Mouse (Mus musculus): ENCODE results near the gene Prss53. TPM values are rescaled to one million over a fixed set of nuclear protein-coding genes. Genes with fewer than 3 reads are reported as not detected.
"Not testable (repeated sequence)": the region's sequence is repeated elsewhere in the genome, so short reads cannot be mapped to it uniquely, and the experiment has no call there.

The Prss53 gene
- polyA plus RNA-seq, 1 experiment from 2014 or later = 0.40 TPM

DNA sequence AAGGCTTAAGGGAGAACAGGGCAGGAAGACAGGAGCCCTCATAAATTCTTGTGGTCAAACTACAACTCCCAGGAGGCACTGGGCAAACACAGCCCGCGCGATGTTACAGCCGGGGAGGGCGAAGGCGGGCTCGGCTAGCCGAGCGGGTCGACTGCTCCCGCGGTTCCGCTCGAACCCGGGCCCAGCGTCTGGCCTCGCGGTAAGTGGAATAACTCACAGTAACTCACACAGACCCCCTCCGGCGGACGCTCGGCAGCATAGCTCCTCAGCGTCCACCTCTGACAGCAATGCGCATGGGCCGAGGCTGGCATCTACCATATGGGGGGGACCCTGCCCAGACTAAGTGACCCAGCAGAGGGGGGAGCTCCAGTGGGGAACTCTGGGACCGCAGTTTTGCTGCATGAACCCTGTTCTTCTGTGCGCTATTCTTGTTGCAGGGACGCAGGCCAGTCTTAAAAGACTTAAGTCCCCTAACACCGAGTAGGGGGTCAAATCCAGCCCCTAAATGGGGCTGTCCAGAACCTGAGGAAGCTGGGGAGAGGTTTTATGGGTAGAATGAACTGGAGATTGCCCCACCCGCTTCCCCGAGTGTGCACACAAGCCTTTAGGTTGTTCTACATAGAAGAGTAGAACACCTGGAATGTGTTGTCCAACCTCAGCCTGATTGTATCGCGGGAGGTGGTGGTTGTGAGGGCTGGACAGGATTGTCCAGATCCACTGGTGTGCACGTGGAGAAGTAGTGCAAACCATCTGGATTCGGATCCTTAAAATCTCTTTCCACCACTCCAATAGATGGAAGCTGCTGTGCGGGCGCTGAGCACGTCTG, 13.4 kb upstream of the Prss53 start, which contains the start of gene Bckdk:
Bckdk (plus strand) TSS at position 112 of the 826 bp plus-strand sequence.
- Histone ChIP-seq H3K4me2 (peak within 1 kb of the TSS; percentile 97), H3K4me3 (ENCODE audit: low read depth, low read length) (peak within 1 kb of the TSS; percentile 86), H3K9me3 (ENCODE audit: control insufficient read depth, low read length) (no peaks in the 10 kb centered on the region), H3K9ac (ENCODE audit: low read depth, low read length) (peak within 1 kb of the TSS; percentile 96), H3K27ac (ENCODE audit: low read depth, low read length) (peak within 1 kb of the TSS; percentile 83), H3K36me3 (ENCODE audit: control insufficient read depth, insufficient read depth, low read length) (peaks cover 37% of the 10 kb centered on the region), H3K27me3 (replicated peaks; ENCODE audit: control insufficient read depth, insufficient read depth, low read length) (no peaks in the 10 kb centered on the region), H3K4me1 (replicated peaks; ENCODE audit: control insufficient read depth, insufficient read depth, low read length) (peaks cover 25% of the 10 kb centered on the region)
- WGBS = 8% methylated on average over 38 of the region's 38 CpGs
- DNase-seq (ENCODE audit: low spot score) (peak; percentile 83), ATAC-seq (replicated peaks; ENCODE audit: low FRiP score) (peak; percentile 86)

DNA sequence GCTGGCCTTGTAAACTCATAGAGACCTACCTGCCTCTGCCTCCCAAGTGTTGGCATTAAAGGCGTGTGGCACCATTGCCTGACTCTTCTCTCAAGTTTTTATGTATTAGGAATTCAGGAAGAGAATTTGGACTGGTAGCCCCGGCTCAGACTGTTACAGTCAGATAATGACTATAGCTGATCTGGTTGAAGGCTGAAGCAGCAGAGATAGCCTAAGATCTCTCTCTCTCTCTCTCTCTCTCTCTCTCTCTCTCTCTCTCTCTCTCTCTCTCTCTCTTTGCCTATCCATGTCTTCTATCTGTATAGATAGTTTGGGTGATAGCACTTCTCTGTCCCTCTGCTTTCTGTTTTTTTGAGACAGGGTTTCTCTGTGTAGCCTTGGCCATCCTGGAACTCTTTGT, 11.0 kb upstream of the Prss53 start:
- no peak overlapping the region for H3K27ac ChIP-seq (ENCODE audit: low read depth, low read length)
- H3K9me3 ChIP-seq (ENCODE audit: control insufficient read depth, low read length) = no peaks in the 10 kb centered on the region
- peaks cover 14% of the 10 kb centered on the region for H3K36me3 ChIP-seq (ENCODE audit: control insufficient read depth, insufficient read depth, low read length)
- DNase-seq (ENCODE audit: low spot score) (no peak), ATAC-seq (replicated peaks; ENCODE audit: low FRiP score) (no peak)
- WGBS = 49% methylated on average over 2 of the region's 2 CpGs
- no peak overlapping the region for H3K4me2 ChIP-seq
- no peaks in the 10 kb centered on the region for H3K27me3 ChIP-seq (replicated peaks; ENCODE audit: control insufficient read depth, insufficient read depth, low read length)
- no peak overlapping the region for H3K9ac ChIP-seq (ENCODE audit: low read depth, low read length)
- peaks cover 29% of the 10 kb centered on the region for H3K4me1 ChIP-seq (replicated peaks; ENCODE audit: control insufficient read depth, insufficient read depth, low read length)
- H3K4me3 ChIP-seq (ENCODE audit: low read depth, low read length) = no peak overlapping the region

DNA sequence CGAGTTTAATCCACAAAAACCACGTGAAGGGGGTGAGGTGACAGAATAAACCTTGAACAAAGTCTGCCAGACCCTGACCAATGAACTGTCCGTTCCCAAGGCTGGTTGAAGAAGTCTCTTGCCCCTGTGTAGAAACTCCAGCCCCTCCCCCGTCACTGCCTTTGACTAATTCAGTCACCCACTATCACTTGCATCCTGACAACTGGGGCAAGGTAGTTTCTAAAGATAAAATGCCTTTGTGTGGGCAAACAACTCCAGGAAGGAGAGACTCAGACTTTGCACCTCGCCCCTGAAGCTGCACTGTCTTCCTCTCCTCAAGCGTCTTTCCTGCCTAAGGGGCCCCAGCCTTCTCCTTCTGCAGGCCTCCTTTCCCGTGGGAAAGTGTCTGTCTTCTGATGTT, 9.2 kb upstream of the Prss53 start:
- H3K4me1 ChIP-seq (replicated peaks; ENCODE audit: control insufficient read depth, insufficient read depth, low read length) = peaks cover 29% of the 10 kb centered on the region

DNA sequence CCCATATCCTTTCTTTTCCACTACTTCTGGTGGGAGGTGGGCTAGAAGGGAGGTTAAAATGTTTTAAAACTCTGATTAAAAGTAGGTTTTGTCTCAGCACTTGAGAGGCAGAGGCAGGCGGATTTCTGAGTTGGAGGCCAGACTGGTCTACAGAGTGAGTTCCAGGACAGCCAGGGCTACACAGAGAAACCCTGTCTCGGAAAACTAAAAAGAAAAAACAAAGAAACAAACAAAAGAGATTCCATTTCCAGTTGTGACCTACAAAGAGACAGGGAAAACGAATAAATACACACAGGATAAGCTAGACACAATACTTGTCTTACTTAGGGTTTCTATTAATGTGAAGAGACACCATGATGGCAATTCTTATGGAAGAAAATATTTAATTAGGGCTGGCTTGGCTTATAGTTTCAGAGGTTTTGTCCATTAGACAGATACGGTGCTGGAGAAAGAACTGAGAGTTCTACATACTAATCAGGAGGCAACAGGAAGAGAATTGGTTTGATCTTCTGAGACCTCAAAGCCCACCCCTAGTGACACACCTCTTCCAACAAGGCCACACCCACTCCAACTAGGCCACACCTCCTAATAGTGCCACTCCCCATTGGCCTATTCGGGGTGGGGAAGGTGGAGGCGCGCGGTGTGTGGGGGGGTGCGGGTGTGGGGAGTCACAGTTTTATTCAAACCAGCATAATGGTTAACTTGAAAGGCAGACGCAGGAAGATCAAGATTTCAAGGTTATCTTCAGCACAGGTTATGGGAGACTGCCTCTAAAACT, 7.6 kb upstream of the Prss53 start:
- WGBS = 29% methylated on average over 10 of the region's 10 CpGs
- peak overlapping the region; percentile 46 for H3K4me2 ChIP-seq
- no peaks in the 10 kb centered on the region for H3K27me3 ChIP-seq (replicated peaks; ENCODE audit: control insufficient read depth, insufficient read depth, low read length)
- H3K9me3 ChIP-seq (ENCODE audit: control insufficient read depth, low read length) = no peaks in the 10 kb centered on the region
- ATAC-seq (replicated peaks; ENCODE audit: low FRiP score) (peak; percentile 42), DNase-seq (ENCODE audit: low spot score) (no peak)
- peaks cover 28% of the 10 kb centered on the region for H3K4me1 ChIP-seq (replicated peaks; ENCODE audit: control insufficient read depth, insufficient read depth, low read length)
- H3K27ac ChIP-seq (ENCODE audit: low read depth, low read length) = peak overlapping the region; percentile 62; the same call in 1 of the 2 replicates
- H3K36me3 ChIP-seq (ENCODE audit: control insufficient read depth, insufficient read depth, low read length) = no peaks in the 10 kb centered on the region; the same call in 1 of the 2 replicates
- H3K4me3 ChIP-seq (ENCODE audit: low read depth, low read length) = no peak overlapping the region
- H3K9ac ChIP-seq (ENCODE audit: low read depth, low read length) = no peak overlapping the region

More for the DNA sequence above, 9.2 kb upstream of the Prss53 start:
- Histone ChIP-seq H3K9me3 (ENCODE audit: control insufficient read depth, low read length) (no peaks in the 10 kb centered on the region), H3K4me3 (ENCODE audit: low read depth, low read length) (no peak overlapping the region), H3K27ac (ENCODE audit: low read depth, low read length) (peak overlapping the region; percentile 62), H3K4me2 (peak overlapping the region; percentile 46), H3K9ac (ENCODE audit: low read depth, low read length) (0 out of 2 replicates have a peak overlapping the region, but pooled peaks have one; percentile 3), H3K36me3 (ENCODE audit: control insufficient read depth, insufficient read depth, low read length) (no peaks in the 10 kb centered on the region; the same call in 1 of the 2 replicates), H3K27me3 (replicated peaks; ENCODE audit: control insufficient read depth, insufficient read depth, low read length) (no peaks in the 10 kb centered on the region)
- DNase-seq (ENCODE audit: low spot score) = no peak
- no peak for ATAC-seq (replicated peaks; ENCODE audit: low FRiP score)
- 16% methylated on average over 7 of the region's 7 CpGs for WGBS

DNA sequence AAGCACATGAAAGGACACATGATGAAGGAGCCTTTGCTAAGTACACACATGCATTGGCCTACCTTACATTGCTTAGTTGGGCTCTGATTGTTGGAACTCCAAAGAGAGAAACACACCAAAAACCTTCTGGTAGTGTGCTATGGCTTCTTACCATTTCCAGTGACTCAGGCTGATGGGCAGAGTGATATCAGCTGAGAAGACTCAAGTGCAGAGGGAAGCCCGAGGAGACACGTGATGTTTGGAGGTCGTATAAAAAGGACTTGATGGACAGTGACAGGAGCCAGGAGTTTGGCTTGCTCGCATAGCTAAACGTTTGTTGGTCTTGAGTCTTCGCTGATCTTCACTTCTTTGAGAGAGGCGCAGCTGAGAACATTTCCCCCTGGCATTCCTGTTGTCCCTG, 6.8 kb upstream of the Prss53 start:
- peaks cover 28% of the 10 kb centered on the region for H3K4me1 ChIP-seq (replicated peaks; ENCODE audit: control insufficient read depth, insufficient read depth, low read length)
- no peak overlapping the region for H3K27ac ChIP-seq (ENCODE audit: low read depth, low read length)
- H3K9me3 ChIP-seq (ENCODE audit: control insufficient read depth, low read length) = no peaks in the 10 kb centered on the region
- ATAC-seq (replicated peaks; ENCODE audit: low FRiP score) (no peak), DNase-seq (ENCODE audit: low spot score) (no peak)
- H3K36me3 ChIP-seq (ENCODE audit: control insufficient read depth, insufficient read depth, low read length) = peaks cover 5% of the 10 kb centered on the region; the same call in 1 of the 2 replicates
- no peak overlapping the region for H3K4me2 ChIP-seq
- no peak overlapping the region for H3K9ac ChIP-seq (ENCODE audit: low read depth, low read length)
- WGBS = 79% methylated on average over 7 of the region's 7 CpGs
- no peaks in the 10 kb centered on the region for H3K27me3 ChIP-seq (replicated peaks; ENCODE audit: control insufficient read depth, insufficient read depth, low read length)
- no peak overlapping the region for H3K4me3 ChIP-seq (ENCODE audit: low read depth, low read length)

- no peak for ATAC-seq (replicated peaks; ENCODE audit: low FRiP score)
Measured at GRCm38 (mm10) chr7:127896384-127896783, 5.6 kb upstream of the Prss53 start.

GRCm38 (mm10) chr7:127895891-127896290, 5.1 kb upstream of the Prss53 start:
- not testable (repeated sequence) for ATAC-seq (replicated peaks; ENCODE audit: low FRiP score)
- peak overlapping the region; percentile 14; the same call in 1 of the 2 replicates for H3K4me3 ChIP-seq (ENCODE audit: low read depth, low read length)

More at GRCm38 (mm10) chr7:127896384-127896783, 5.6 kb upstream of the Prss53 start:
- H3K36me3 ChIP-seq (ENCODE audit: control insufficient read depth, insufficient read depth, low read length) = peaks cover 5% of the 10 kb centered on the region; the same call in 1 of the 2 replicates
- H3K4me3 ChIP-seq (ENCODE audit: low read depth, low read length) = no peak overlapping the region
- H3K27ac ChIP-seq (ENCODE audit: low read depth, low read length) = no peak overlapping the region
- no peak for DNase-seq (ENCODE audit: low spot score)
- H3K4me2 ChIP-seq = no peak overlapping the region
- H3K4me1 ChIP-seq (replicated peaks; ENCODE audit: control insufficient read depth, insufficient read depth, low read length) = peaks cover 25% of the 10 kb centered on the region
- no peaks in the 10 kb centered on the region for H3K9me3 ChIP-seq (ENCODE audit: control insufficient read depth, low read length)
- H3K27me3 ChIP-seq (replicated peaks; ENCODE audit: control insufficient read depth, insufficient read depth, low read length) = no peaks in the 10 kb centered on the region
- 53% methylated on average over 13 of the region's 13 CpGs for whole genome bisulfite sequencing
- H3K9ac ChIP-seq (ENCODE audit: low read depth, low read length) = no peak overlapping the region

DNA sequence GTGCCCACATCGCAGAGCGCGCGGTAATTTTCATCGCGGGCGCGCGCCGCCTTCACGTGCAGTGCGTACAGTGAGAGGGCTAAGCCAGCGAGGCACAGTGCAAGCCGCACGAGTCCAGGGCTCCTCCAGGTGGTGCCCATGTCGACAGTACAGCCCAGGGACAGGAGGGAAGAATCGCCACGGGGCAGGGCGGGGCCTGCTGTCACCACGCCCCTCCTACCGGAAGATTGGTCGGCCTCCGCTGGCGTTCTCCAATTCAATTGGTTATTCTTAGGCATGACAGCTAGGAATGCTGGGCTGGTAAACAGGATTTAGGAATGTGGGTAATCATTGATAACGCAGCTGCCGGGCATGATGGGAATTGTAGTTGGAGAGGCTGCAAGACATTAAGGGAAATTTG, 4.7 kb upstream of the Prss53 start, which contains the start of the genes Gm21974 and Vkorc1:
Gm21974 (minus strand) TSS at position 13 of the 400 bp plus-strand sequence.
Vkorc1 (minus strand) TSS at position 176 of the 400 bp plus-strand sequence.
- Histone ChIP-seq H3K27ac (ENCODE audit: low read depth, low read length) (peak within 1 kb of the TSS; percentile 71), H3K36me3 (ENCODE audit: control insufficient read depth, insufficient read depth, low read length) (peaks cover 5% of the 10 kb centered on the region; the same call in 1 of the 2 replicates), H3K4me3 (ENCODE audit: low read depth, low read length) (peak within 1 kb of the TSS; percentile 66), H3K4me1 (replicated peaks; ENCODE audit: control insufficient read depth, insufficient read depth, low read length) (peaks cover 22% of the 10 kb centered on the region), H3K9me3 (ENCODE audit: control insufficient read depth, low read length) (no peaks in the 10 kb centered on the region), H3K4me2 (peak within 1 kb of the TSS; percentile 92), H3K9ac (ENCODE audit: low read depth, low read length) (peak within 1 kb of the TSS; percentile 79), H3K27me3 (replicated peaks; ENCODE audit: control insufficient read depth, insufficient read depth, low read length) (no peaks in the 10 kb centered on the region)
- ATAC-seq (replicated peaks; ENCODE audit: low FRiP score) (peak; percentile 95), DNase-seq (ENCODE audit: low spot score) (peak; percentile 94)
- WGBS = under 1% methylated on average over 26 of the region's 26 CpGs

More at GRCm38 (mm10) chr7:127895891-127896290, 5.1 kb upstream of the Prss53 start:
- not testable (repeated sequence) for H3K9ac ChIP-seq (ENCODE audit: low read depth, low read length); H3K9me3 ChIP-seq (ENCODE audit: control insufficient read depth, low read length); H3K36me3 ChIP-seq (ENCODE audit: control insufficient read depth, insufficient read depth, low read length); H3K27me3 ChIP-seq (replicated peaks; ENCODE audit: control insufficient read depth, insufficient read depth, low read length); DNase-seq (ENCODE audit: low spot score)
- 54% methylated on average over 7 of the region's 7 CpGs for WGBS
- Histone ChIP-seq H3K4me1 (replicated peaks; ENCODE audit: control insufficient read depth, insufficient read depth, low read length) (peaks cover 25% of the 10 kb centered on the region), H3K27ac (ENCODE audit: low read depth, low read length) (0 out of 2 replicates have a peak overlapping the region, but pooled peaks have one; percentile 29), H3K4me2 (peak overlapping the region; percentile 92)
